Mouse (Mus musculus): ENCODE data around the gene Smurf1. TPM values are rescaled to one million over a fixed set of nuclear protein-coding genes. Genes with fewer than 3 reads are reported as not detected.

The Smurf1 gene
- polyA plus RNA-seq, 1 experiment from 2014 or later: 12.1 TPM

- Histone ChIP-seq H3K4me3 (no peak overlapping the region), H3K27ac (no peak overlapping the region; the same call in 1 of the 2 replicates), H3K4me1 (peaks cover 12% of the 10 kb centered on the region), H3K9me3 (no peaks in the 10 kb centered on the region), H3K36me3 (replicated peaks) (no peaks in the 10 kb centered on the region), H3K27me3 (ENCODE audit: poor library complexity, severe bottlenecking) (no peaks in the 10 kb centered on the region)
- DNase-seq (ENCODE audit: extremely low spot score, low spot score): no peak
- 69% methylated on average over 11 of the region's 11 CpGs for WGBS
These were observed 36.6 kb downstream of the Smurf1 start for GRCm38 (mm10) chr5:144928856-144929713.

GRCm38 (mm10) chr5:144926275-144926674 is 39.4 kb downstream of the Smurf1 start:
- DNase-seq (ENCODE audit: extremely low spot score, low spot score): no peak
- H3K4me1 ChIP-seq: peaks cover 35% of the 10 kb centered on the region
- 86% methylated on average over 2 of the region's 2 CpGs for WGBS

GRCm38 (mm10) chr5:144923351-144923750 is 42.3 kb downstream of the Smurf1 start:
- H3K27ac ChIP-seq: no peak overlapping the region
- no peak for DNase-seq (ENCODE audit: extremely low spot score, low spot score)
- no peaks in the 10 kb centered on the region for H3K9me3 ChIP-seq
- H3K27me3 ChIP-seq (ENCODE audit: poor library complexity, severe bottlenecking): no peaks in the 10 kb centered on the region
- H3K4me1 ChIP-seq: peaks cover 43% of the 10 kb centered on the region
- H3K4me3 ChIP-seq: no peak overlapping the region
- H3K36me3 ChIP-seq (replicated peaks): no peaks in the 10 kb centered on the region
- 69% methylated on average over 6 of the region's 6 CpGs for WGBS

More at GRCm38 (mm10) chr5:144926275-144926674, 39.4 kb downstream of the Smurf1 start:
- H3K27me3 ChIP-seq (ENCODE audit: poor library complexity, severe bottlenecking): no peaks in the 10 kb centered on the region
- H3K36me3 ChIP-seq (replicated peaks): no peaks in the 10 kb centered on the region
- H3K9me3 ChIP-seq: no peaks in the 10 kb centered on the region
- no peak overlapping the region for H3K27ac ChIP-seq
- no peak overlapping the region for H3K4me3 ChIP-seq

GRCm38 (mm10) chr5:144919790-144920189 is 45.9 kb downstream of the Smurf1 start:
- Histone ChIP-seq H3K9me3 (no peaks in the 10 kb centered on the region), H3K27me3 (ENCODE audit: poor library complexity, severe bottlenecking) (no peaks in the 10 kb centered on the region), H3K4me3 (no peak overlapping the region), H3K36me3 (replicated peaks) (no peaks in the 10 kb centered on the region), H3K4me1 (peaks cover 53% of the 10 kb centered on the region), H3K27ac (no peak overlapping the region)
- WGBS: 91% methylated on average over 8 of the region's 8 CpGs
- DNase-seq (ENCODE audit: extremely low spot score, low spot score): no peak

GRCm38 (mm10) chr5:144919194-144919593 is 46.5 kb downstream of the Smurf1 start:
- WGBS: 85% methylated on average over 9 of the region's 9 CpGs
- no peak overlapping the region for H3K4me3 ChIP-seq
- no peak for DNase-seq (ENCODE audit: extremely low spot score, low spot score)
- H3K4me1 ChIP-seq: peaks cover 59% of the 10 kb centered on the region
- H3K27me3 ChIP-seq (ENCODE audit: poor library complexity, severe bottlenecking): no peaks in the 10 kb centered on the region
- no peak overlapping the region for H3K27ac ChIP-seq
- H3K36me3 ChIP-seq (replicated peaks): no peaks in the 10 kb centered on the region
- H3K9me3 ChIP-seq: no peaks in the 10 kb centered on the region

- Histone ChIP-seq H3K4me1 (peaks cover 59% of the 10 kb centered on the region), H3K27me3 (ENCODE audit: poor library complexity, severe bottlenecking) (no peaks in the 10 kb centered on the region), H3K4me3 (no peak overlapping the region), H3K36me3 (replicated peaks) (no peaks in the 10 kb centered on the region), H3K9me3 (no peaks in the 10 kb centered on the region), H3K27ac (no peak overlapping the region)
- DNase-seq (ENCODE audit: extremely low spot score, low spot score): no peak
- 90% methylated on average over 8 of the region's 8 CpGs for WGBS
These were observed 47.4 kb downstream of the Smurf1 start for GRCm38 (mm10) chr5:144918204-144918603.

GRCm38 (mm10) chr5:144917172-144917571 is 48.5 kb downstream of the Smurf1 start:
- H3K9me3 ChIP-seq: no peaks in the 10 kb centered on the region
- peaks cover 59% of the 10 kb centered on the region for H3K4me1 ChIP-seq
- H3K4me3 ChIP-seq: no peak overlapping the region
- H3K27me3 ChIP-seq (ENCODE audit: poor library complexity, severe bottlenecking): no peaks in the 10 kb centered on the region
- H3K36me3 ChIP-seq (replicated peaks): no peaks in the 10 kb centered on the region
- no peak overlapping the region for H3K27ac ChIP-seq
- no peak for DNase-seq (ENCODE audit: extremely low spot score, low spot score)
- WGBS: 93% methylated on average over 6 of the region's 6 CpGs

GRCm38 (mm10) chr5:144915828-144916227 is 49.8 kb downstream of the Smurf1 start:
- no peak overlapping the region for H3K4me3 ChIP-seq
- H3K27me3 ChIP-seq (ENCODE audit: poor library complexity, severe bottlenecking): no peaks in the 10 kb centered on the region
- WGBS: 87% methylated on average over 5 of the region's 5 CpGs
- DNase-seq (ENCODE audit: extremely low spot score, low spot score): no peak
- H3K27ac ChIP-seq: no peak overlapping the region
- no peaks in the 10 kb centered on the region for H3K9me3 ChIP-seq
- peaks cover 59% of the 10 kb centered on the region for H3K4me1 ChIP-seq
- H3K36me3 ChIP-seq (replicated peaks): no peaks in the 10 kb centered on the region

- DNase-seq (ENCODE audit: extremely low spot score, low spot score): no peak
- Histone ChIP-seq H3K4me3 (no peak overlapping the region), H3K27me3 (ENCODE audit: poor library complexity, severe bottlenecking) (no peaks in the 10 kb centered on the region), H3K36me3 (replicated peaks) (no peaks in the 10 kb centered on the region), H3K27ac (0 out of 2 replicates have a peak overlapping the region, but pooled peaks have one; percentile 44), H3K9me3 (no peaks in the 10 kb centered on the region), H3K4me1 (peaks cover 58% of the 10 kb centered on the region)
- 85% methylated on average over 7 of the region's 7 CpGs for WGBS
These were observed 51.2 kb downstream of the Smurf1 start for GRCm38 (mm10) chr5:144914433-144914906.

GRCm38 (mm10) chr5:144913923-144914322 is 51.7 kb downstream of the Smurf1 start:
- Histone ChIP-seq H3K36me3 (replicated peaks) (no peaks in the 10 kb centered on the region), H3K9me3 (no peaks in the 10 kb centered on the region), H3K4me1 (peaks cover 56% of the 10 kb centered on the region), H3K27ac (0 out of 2 replicates have a peak overlapping the region, but pooled peaks have one; percentile 44), H3K4me3 (no peak overlapping the region), H3K27me3 (ENCODE audit: poor library complexity, severe bottlenecking) (no peaks in the 10 kb centered on the region)
- 92% methylated on average over 16 of the region's 16 CpGs for WGBS
- no peak for DNase-seq (ENCODE audit: extremely low spot score, low spot score)

GRCm38 (mm10) chr5:144913361-144913760 is 52.3 kb downstream of the Smurf1 start:
- H3K9me3 ChIP-seq: no peaks in the 10 kb centered on the region
- peaks cover 50% of the 10 kb centered on the region for H3K4me1 ChIP-seq
- no peak overlapping the region for H3K27ac ChIP-seq
- 83% methylated on average over 5 of the region's 5 CpGs for WGBS
- no peak for DNase-seq (ENCODE audit: extremely low spot score, low spot score)
- H3K4me3 ChIP-seq: no peak overlapping the region
- no peaks in the 10 kb centered on the region for H3K36me3 ChIP-seq (replicated peaks)
- no peaks in the 10 kb centered on the region for H3K27me3 ChIP-seq (ENCODE audit: poor library complexity, severe bottlenecking)

- Histone ChIP-seq H3K4me1 (peaks cover 49% of the 10 kb centered on the region), H3K4me3 (no peak overlapping the region), H3K27me3 (ENCODE audit: poor library complexity, severe bottlenecking) (no peaks in the 10 kb centered on the region), H3K36me3 (replicated peaks) (no peaks in the 10 kb centered on the region), H3K9me3 (no peaks in the 10 kb centered on the region), H3K27ac (peak overlapping the region; percentile 35; the same call in 1 of the 2 replicates)
- 54% methylated on average over 7 of the region's 7 CpGs for whole genome bisulfite sequencing
- no peak for DNase-seq (ENCODE audit: extremely low spot score, low spot score)
These were observed 52.9 kb downstream of the Smurf1 start for GRCm38 (mm10) chr5:144912519-144913310.

- peaks cover 41% of the 10 kb centered on the region for H3K4me1 ChIP-seq
- H3K27ac ChIP-seq: no peak overlapping the region
- 87% methylated on average over 4 of the region's 4 CpGs for WGBS
- H3K27me3 ChIP-seq (ENCODE audit: poor library complexity, severe bottlenecking): no peaks in the 10 kb centered on the region
- no peak overlapping the region for H3K4me3 ChIP-seq
- no peaks in the 10 kb centered on the region for H3K36me3 ChIP-seq (replicated peaks)
- DNase-seq (ENCODE audit: extremely low spot score, low spot score): no peak
- H3K9me3 ChIP-seq: no peaks in the 10 kb centered on the region
These were observed 56.1 kb downstream of the Smurf1 start for GRCm38 (mm10) chr5:144909521-144909920.
